Mouse (Mus musculus): ENCODE results near the gene Slc27a2. TPM values are rescaled to one million over a fixed set of nuclear protein-coding genes. Genes with fewer than 3 reads are reported as not detected.

Slc27a2 gene
- polyA plus RNA-seq, 1 experiment from 2014 or later: 0.79 TPM

Other genes starting within 250 kb of the Slc27a2 start
- gene Atp8b4, start 51.7 kb upstream of the Slc27a2 start, polyA plus RNA-seq (2015; fragmentation: Nextera tagmentation; extraction: Ambion mirVana): 0.18 and 0.27 TPM in 2 replicates
- 3.8 and 4.2 TPM in 2 replicates for gene Hdc, start 66.9 kb downstream of the Slc27a2 start, polyA plus RNA-seq (2015; fragmentation: Nextera tagmentation; extraction: Ambion mirVana)
- gene Gabpb1, start 123.9 kb downstream of the Slc27a2 start, polyA plus RNA-seq (2015; fragmentation: Nextera tagmentation; extraction: Ambion mirVana): 31.3 and 31.6 TPM in 2 replicates
- 26.7 and 28.4 TPM in 2 replicates for gene Usp8, start 154.9 kb downstream of the Slc27a2 start, polyA plus RNA-seq (2015; fragmentation: Nextera tagmentation; extraction: Ambion mirVana)
- gene Usp50, start 231.1 kb downstream of the Slc27a2 start, polyA plus RNA-seq (2015; fragmentation: Nextera tagmentation; extraction: Ambion mirVana): 1.5 and 2.2 TPM in 2 replicates

Data from heart, embryonic 13.5 days (tissue).